Mouse (Mus musculus) erythroblast, embryonic 14.5 days (primary cell): ENCODE data around the gene Rbfox1. TPM values are rescaled to one million over a fixed set of nuclear protein-coding genes. Genes with fewer than 3 reads are reported as not detected.

Source experiments
- H3K27me3 ChIP-seq: 2 replicates; pipeline ENCODE4 v1.6.1; 2012; ENCODE audit warnings: inconsistent platforms; ENCODE audit not compliant: control insufficient read depth
- H3K36me3 ChIP-seq: 2 replicates; pipeline ENCODE4 v1.6.1; 2012; ENCODE audit warnings: mild to moderate bottlenecking, inconsistent platforms; ENCODE audit not compliant: control insufficient read depth
- H3K4me1 ChIP-seq: 2 replicates; pipeline ENCODE4 v1.6.1; 2012; ENCODE audit warnings: inconsistent platforms; ENCODE audit not compliant: control insufficient read depth
- H3K4me3 ChIP-seq: replicated peaks from 2 replicates; pipeline ENCODE3; 2012; ENCODE audit warnings: moderate library complexity, mild to moderate bottlenecking, inconsistent platforms
- H3K9me3 ChIP-seq: 2 replicates; pipeline ENCODE4 v1.6.1; 2012; ENCODE audit warnings: low read length, inconsistent platforms, mixed read lengths; ENCODE audit not compliant: control insufficient read depth
- GATA1 ChIP-seq: IDR thresholded peaks from 2 replicates; pipeline ENCODE4 v1.6.1; 2012; ENCODE audit warnings: low read length, inconsistent platforms, mixed read lengths
- TAL1 ChIP-seq: IDR thresholded peaks from 3 replicates; pipeline ENCODE4 v1.6.1; 2012; ENCODE audit warnings: low read length, inconsistent platforms, mixed read lengths
- polyA plus RNA-seq: library from polyadenylated mRNA; stranded (reverse); fragments of >175 nt; gene quantifications from 2 replicates; pipeline ENCODE4 v1.2.3, GENCODE M21; 2012

Rbfox1 gene
- polyA plus RNA-seq, 1 experiment, result not detected

GRCm38 (mm10) chr16:7251696-7252095 is 1366.5 kb downstream of the Rbfox1 start:
- no peaks in the 10 kb centered on the region for H3K9me3 ChIP-seq
- H3K36me3 ChIP-seq, result no peaks in the 10 kb centered on the region
- H3K27me3 ChIP-seq, result no peaks in the 10 kb centered on the region
- H3K4me1 ChIP-seq, result no peaks in the 10 kb centered on the region
- TF ChIP-seq TAL1, result no peak
- TF ChIP-seq GATA1, result no peak
- no peak overlapping the region for H3K4me3 ChIP-seq

DNA sequence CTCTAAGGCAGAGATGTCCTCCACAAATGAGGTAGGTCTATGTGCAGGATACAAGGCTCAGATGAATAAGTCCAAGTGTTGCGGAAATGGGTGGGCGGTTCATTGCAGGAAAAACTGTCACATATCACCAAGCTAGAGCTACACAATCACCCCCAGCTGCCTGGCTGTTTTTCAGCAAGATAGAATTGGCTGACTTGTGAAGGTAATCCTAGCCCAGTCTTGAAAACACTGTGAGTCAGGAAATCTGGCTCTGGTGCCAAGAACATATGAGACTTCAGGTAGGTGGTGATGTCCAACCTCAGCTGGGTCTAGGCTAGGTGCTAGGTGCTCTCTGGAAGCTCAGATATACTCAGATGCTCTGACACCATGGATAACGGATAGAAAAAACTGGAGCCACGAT is 1372.2 kb downstream of the Rbfox1 start:
- H3K4me1 ChIP-seq, result no peaks in the 10 kb centered on the region
- no peaks in the 10 kb centered on the region for H3K9me3 ChIP-seq
- TF ChIP-seq GATA1 (no peak), TAL1 (no peak)
- H3K4me3 ChIP-seq, result no peak overlapping the region
- H3K36me3 ChIP-seq, result no peaks in the 10 kb centered on the region
- no peaks in the 10 kb centered on the region for H3K27me3 ChIP-seq

GRCm38 (mm10) chr16:7263261-7263660 is 1378.1 kb downstream of the Rbfox1 start:
- Histone ChIP-seq H3K27me3 (no peaks in the 10 kb centered on the region), H3K36me3 (no peaks in the 10 kb centered on the region), H3K4me3 (no peak overlapping the region), H3K9me3 (no peaks in the 10 kb centered on the region), H3K4me1 (no peaks in the 10 kb centered on the region)
- TF ChIP-seq TAL1 (no peak), GATA1 (no peak)

DNA sequence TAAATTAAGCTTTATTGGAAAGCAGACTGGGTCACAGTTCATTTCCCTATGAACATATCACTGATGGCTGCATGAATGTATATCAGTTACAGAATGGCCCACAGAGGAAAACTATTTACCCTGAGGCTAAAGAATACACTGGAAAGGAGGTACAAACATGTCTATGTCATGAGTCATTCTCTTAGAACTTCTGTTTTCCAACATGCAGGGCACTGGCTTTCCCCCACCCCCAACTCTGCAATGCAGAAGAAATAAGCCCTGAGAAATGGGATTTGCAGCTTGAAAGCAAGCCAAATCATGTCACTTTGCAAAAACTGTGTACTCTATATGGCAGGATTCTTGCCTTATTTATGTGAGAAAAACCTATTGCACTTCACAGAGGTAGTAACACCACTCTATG is 1380.6 kb downstream of the Rbfox1 start:
- H3K4me1 ChIP-seq, result no peaks in the 10 kb centered on the region
- no peak for TF ChIP-seq TAL1
- H3K9me3 ChIP-seq, result no peaks in the 10 kb centered on the region

GRCm38 (mm10) chr16:7275501-7275900 is 1390.3 kb downstream of the Rbfox1 start:
- no peaks in the 10 kb centered on the region for H3K4me1 ChIP-seq
- no peak overlapping the region for H3K4me3 ChIP-seq
- TF ChIP-seq TAL1, result no peak
- no peak for TF ChIP-seq GATA1
- no peaks in the 10 kb centered on the region for H3K36me3 ChIP-seq
- H3K27me3 ChIP-seq, result no peaks in the 10 kb centered on the region
- no peaks in the 10 kb centered on the region for H3K9me3 ChIP-seq

More for the DNA sequence above, 1380.6 kb downstream of the Rbfox1 start:
- no peaks in the 10 kb centered on the region for H3K27me3 ChIP-seq
- no peaks in the 10 kb centered on the region for H3K36me3 ChIP-seq
- no peak overlapping the region for H3K4me3 ChIP-seq

DNA sequence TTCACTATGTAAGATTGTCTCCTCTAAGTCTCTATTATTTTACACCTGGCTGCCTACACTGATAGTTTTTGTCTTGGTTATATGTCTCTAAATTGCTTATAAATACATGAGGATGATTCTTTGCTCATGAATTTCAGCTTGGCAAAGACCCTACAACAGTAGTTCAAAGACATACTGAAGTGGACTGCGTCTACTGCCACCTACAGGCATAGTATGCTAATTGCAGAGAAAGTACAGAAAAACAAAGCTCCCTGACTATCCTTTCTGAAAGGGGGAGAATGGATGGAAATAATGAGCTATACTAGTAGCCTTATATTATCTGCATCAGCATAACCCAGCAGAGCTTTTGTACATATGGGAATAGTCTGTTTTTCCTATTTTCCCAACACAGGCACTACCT is 1390.7 kb downstream of the Rbfox1 start:
- Histone ChIP-seq H3K36me3 (no peaks in the 10 kb centered on the region), H3K9me3 (no peaks in the 10 kb centered on the region), H3K4me3 (no peak overlapping the region), H3K27me3 (no peaks in the 10 kb centered on the region), H3K4me1 (no peaks in the 10 kb centered on the region)
- no peak for TF ChIP-seq TAL1
- no peak for TF ChIP-seq GATA1

DNA sequence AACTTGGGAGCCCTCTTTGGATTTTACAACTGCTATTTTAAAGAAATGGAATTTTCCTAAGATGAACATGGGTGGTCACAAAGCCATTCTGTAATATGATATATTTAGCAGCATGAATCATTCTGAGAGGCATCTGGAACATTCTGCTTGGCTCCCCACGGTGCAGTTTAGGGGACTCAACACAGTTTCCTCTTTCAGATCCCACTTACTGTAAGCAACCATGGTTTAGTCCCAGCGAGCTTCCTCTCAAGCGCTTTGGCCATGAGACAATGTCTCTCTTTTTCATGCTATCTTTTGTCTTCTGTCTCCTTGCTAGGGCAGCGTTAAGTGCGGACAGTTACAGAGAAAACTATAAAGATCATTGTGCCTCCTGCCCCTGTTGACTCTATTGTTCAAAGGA is 1394.4 kb downstream of the Rbfox1 start:
- Histone ChIP-seq H3K4me3 (no peak overlapping the region), H3K9me3 (no peaks in the 10 kb centered on the region), H3K4me1 (no peaks in the 10 kb centered on the region), H3K36me3 (no peaks in the 10 kb centered on the region), H3K27me3 (no peaks in the 10 kb centered on the region)
- TF ChIP-seq TAL1 (no peak), GATA1 (no peak)

DNA sequence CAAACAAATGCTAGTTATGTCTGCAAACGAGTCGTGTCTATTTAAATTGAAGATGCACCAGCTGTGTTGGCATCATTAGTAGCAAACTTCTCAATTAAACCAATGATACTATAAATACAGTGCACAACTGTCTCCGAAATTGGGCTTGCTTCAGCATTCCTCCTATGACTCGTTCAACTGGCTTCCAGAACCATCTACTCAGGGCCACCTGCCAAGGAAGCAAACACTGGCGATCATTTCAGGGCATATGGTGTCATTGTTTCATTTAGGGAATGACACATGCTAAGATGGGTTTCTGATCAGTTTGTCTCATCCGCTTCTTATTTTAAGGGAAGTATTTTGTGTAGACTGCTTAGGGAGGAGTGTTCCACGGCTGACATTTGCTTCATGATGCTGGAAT is 1397.1 kb downstream of the Rbfox1 start:
- no peaks in the 10 kb centered on the region for H3K27me3 ChIP-seq
- H3K4me3 ChIP-seq, result no peak overlapping the region
- H3K4me1 ChIP-seq, result no peaks in the 10 kb centered on the region
- TF ChIP-seq TAL1 (no peak), GATA1 (no peak)
- no peaks in the 10 kb centered on the region for H3K36me3 ChIP-seq
- no peaks in the 10 kb centered on the region for H3K9me3 ChIP-seq

DNA sequence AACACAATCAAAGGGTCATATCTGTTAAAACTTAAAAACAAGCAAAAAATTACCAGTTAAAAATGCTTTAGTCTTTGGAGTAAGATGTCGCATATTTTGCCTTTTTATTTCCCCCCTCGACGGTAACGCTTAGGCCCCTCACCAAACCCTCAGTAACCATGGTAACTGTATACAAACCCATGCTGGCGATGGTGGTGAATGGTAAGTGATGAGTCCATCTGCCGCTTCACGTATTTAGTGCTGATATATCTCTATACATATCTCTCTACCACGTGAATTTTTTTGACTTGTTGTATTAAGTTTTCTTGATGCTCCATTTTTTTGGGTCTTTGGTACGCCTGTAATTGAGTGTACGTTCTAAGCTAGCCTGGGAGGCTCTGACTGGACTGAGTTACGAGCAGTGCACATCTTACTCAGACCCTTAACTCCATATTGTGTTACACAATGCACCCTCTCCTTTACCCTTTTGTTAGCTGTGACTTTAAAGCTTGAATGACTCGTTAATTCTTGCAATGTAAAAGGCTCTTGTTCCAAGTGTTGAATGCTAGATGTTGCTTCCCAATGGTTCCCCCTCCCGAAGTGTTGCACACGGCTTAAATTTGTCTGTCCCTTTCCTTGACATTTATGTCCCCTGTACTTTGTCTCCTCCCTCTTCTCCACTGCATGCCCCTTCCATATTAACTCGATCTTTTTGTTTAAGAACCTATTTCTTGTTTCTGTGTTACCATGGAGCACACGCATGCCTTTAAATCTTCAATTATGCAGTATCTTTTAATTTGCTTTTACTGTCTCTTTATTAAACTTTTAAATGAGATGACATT is 1408.0 kb downstream of the Rbfox1 start:
- H3K27me3 ChIP-seq, result no peaks in the 10 kb centered on the region
- no peak for TF ChIP-seq TAL1
- no peaks in the 10 kb centered on the region for H3K9me3 ChIP-seq
- H3K4me1 ChIP-seq, result no peaks in the 10 kb centered on the region
- no peaks in the 10 kb centered on the region for H3K36me3 ChIP-seq
- H3K4me3 ChIP-seq, result no peak overlapping the region

GRCm38 (mm10) chr16:7302416-7302815 is 1417.3 kb downstream of the Rbfox1 start:
- Histone ChIP-seq H3K4me3 (no peak overlapping the region), H3K27me3 (no peaks in the 10 kb centered on the region), H3K4me1 (no peaks in the 10 kb centered on the region), H3K36me3 (no peaks in the 10 kb centered on the region), H3K9me3 (no peaks in the 10 kb centered on the region)
- TF ChIP-seq GATA1 (no peak), TAL1 (no peak)
